Mouse (Mus musculus) hindbrain, embryonic 15.5 days (tissue): ENCODE measurements at regions not wholly inside any gene's neighbourhood (a gene's known extent, or its start where the extent isn't known, plus 50 kb on each side); places are given as distances from the start of the nearest gene placed in this dataset.

Experiments used
- ATAC-seq: fragments of 200-750 bp; cut with Nextera tagmentation; 2 replicates; pipeline ENCODE4 v1.8.0; 2017; ENCODE audit warnings: low read depth, moderate number of reproducible peaks, moderate TSS enrichment; ENCODE audit not compliant: low FRiP score
- H3K27ac ChIP-seq: fragments of 300-500 bp; sonication (generic); replicated peaks from 2 replicates; pipeline ENCODE4 v1.5.1; 2015; ENCODE audit warnings: mild to moderate bottlenecking, inconsistent platforms
- H3K27me3 ChIP-seq: fragments of 300-500 bp; sonication (generic); 2 replicates; pipeline ENCODE4 v1.6.1; 2015; ENCODE audit warnings: control low read depth, inconsistent platforms
- H3K36me3 ChIP-seq: fragments of 300-500 bp; sonication (generic); 2 replicates; pipeline ENCODE4 v1.6.1; 2015; ENCODE audit warnings: control low read depth, inconsistent platforms
- H3K4me1 ChIP-seq: fragments of 300-500 bp; sonication (generic); replicated peaks from 2 replicates; pipeline ENCODE4 v1.6.1; 2015; ENCODE audit warnings: control low read depth, inconsistent platforms
- H3K4me2 ChIP-seq: fragments of 300-500 bp; sonication (generic); 2 replicates; pipeline ENCODE4 v1.6.1; 2015; ENCODE audit warnings: moderate library complexity, mild to moderate bottlenecking, inconsistent platforms
- H3K4me3 ChIP-seq: fragments of 300-500 bp; sonication (generic); 2 replicates; pipeline ENCODE4 v1.5.1; 2015; ENCODE audit warnings: mild to moderate bottlenecking, inconsistent platforms
- H3K9ac ChIP-seq: fragments of 300-500 bp; sonication (generic); 2 replicates; pipeline ENCODE4 v1.6.1; 2015; ENCODE audit warnings: inconsistent platforms
- H3K9me3 ChIP-seq: fragments of 300-500 bp; sonication (generic); 2 replicates; pipeline ENCODE4 v1.6.1; 2016; ENCODE audit warnings: control low read depth, inconsistent platforms
- WGBS: fragments of 180-500 bp; shearing (Covaris S2); methylation state at CpG from one replicate; pipeline ENCODE4 v1.1.7; 2015; 5-methylcytosine and 5-hydroxymethylcytosine counted together

DNA sequence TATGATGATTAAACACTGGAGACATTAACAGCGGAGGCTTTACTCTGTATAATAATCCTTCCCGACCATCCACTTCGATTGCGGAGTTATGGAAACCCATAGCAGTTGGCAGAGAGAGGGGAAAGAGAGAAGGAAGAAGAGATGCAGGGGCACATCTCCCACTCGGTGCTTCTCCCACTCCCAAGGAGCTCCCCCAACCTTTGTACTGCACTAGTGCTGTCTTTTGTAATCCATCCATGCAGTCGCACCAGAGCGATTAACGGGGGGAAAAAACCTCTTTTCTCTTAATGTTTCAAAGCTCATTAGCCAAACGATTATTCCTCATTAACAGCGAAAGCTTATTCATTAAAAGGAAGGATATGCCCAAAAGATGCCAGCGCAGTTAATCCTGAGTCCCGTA, 244.6 kb upstream of the Pmfbp1 start:
- 34% methylated on average over 12 of the region's 12 CpGs for WGBS
- ATAC-seq: no peak
- H3K9ac ChIP-seq: peak overlapping the region; percentile 65

DNA sequence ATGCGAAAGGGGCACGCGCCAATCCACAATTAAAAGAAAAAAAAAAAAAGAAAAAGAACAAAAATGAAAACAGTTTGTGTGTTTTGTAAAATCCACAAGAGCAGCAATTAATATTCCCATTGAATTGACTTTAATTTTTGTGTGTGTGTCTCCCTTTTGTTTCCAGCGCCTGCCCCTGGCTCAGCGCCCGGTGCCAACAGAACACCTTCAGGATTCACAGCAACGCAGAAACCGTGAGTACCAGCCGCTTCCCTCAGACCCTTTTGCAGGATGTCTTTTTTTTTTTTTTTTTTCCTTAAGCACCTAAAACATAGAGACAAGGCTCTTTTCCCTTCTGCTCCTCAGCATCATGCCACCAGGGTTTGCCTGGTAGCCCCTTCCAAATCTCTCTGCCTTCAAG, 244.1 kb upstream of the Pmfbp1 start:
- H3K9me3 ChIP-seq: no peaks in the 10 kb centered on the region
- 30% methylated on average over 9 of the region's 9 CpGs for WGBS
- peak overlapping the region; percentile 55 for H3K4me2 ChIP-seq
- peak overlapping the region; percentile 49 for H3K4me3 ChIP-seq
- peaks cover 14% of the 10 kb centered on the region for H3K4me1 ChIP-seq
- no peak for ATAC-seq
- no peaks in the 10 kb centered on the region for H3K27me3 ChIP-seq
- H3K36me3 ChIP-seq: no peaks in the 10 kb centered on the region
- H3K27ac ChIP-seq: peak overlapping the region; percentile 83
- peak overlapping the region; percentile 65 for H3K9ac ChIP-seq

More for the DNA sequence above, 244.6 kb upstream of the Pmfbp1 start:
- Histone ChIP-seq H3K4me2 (peak overlapping the region; percentile 55), H3K27me3 (no peaks in the 10 kb centered on the region), H3K9me3 (no peaks in the 10 kb centered on the region), H3K27ac (peak overlapping the region; percentile 83), H3K36me3 (no peaks in the 10 kb centered on the region), H3K4me1 (peaks cover 16% of the 10 kb centered on the region), H3K4me3 (peak overlapping the region; percentile 49)

- Histone ChIP-seq H3K36me3 (no peaks in the 10 kb centered on the region), H3K27ac (peak overlapping the region; percentile 83), H3K4me1 (peaks cover 14% of the 10 kb centered on the region), H3K27me3 (no peaks in the 10 kb centered on the region), H3K9me3 (no peaks in the 10 kb centered on the region), H3K9ac (peak overlapping the region; percentile 65), H3K4me2 (peak overlapping the region; percentile 55), H3K4me3 (peak overlapping the region; percentile 49)
- WGBS: 27% methylated on average over 8 of the region's 8 CpGs
- no peak for ATAC-seq
Measured at GRCm38 (mm10) chr8:109250551-109250950, 243.3 kb upstream of the Pmfbp1 start.

DNA sequence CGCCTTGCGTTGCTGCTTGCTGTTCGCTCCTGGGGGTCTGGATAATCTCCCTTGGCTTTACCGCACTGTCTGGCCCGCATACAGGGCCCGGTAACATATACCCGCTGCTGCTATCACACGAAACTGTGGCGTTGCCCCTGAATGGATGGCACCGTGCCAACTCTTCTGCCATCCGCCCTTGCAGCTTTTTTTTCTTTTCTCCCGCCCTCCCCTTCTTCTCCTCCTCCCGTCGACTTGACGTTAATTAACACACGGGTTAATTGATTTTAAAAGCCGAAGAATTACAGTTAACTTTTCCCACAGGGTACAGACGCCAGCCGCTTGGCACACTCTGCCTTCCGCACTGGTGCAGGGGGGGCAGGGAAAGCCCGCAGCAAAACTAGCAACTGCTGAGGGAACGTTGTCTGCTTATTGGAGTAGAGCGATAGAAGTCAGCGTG, 242.4 kb upstream of the Pmfbp1 start:
- H3K4me1 ChIP-seq: peaks cover 14% of the 10 kb centered on the region
- no peaks in the 10 kb centered on the region for H3K9me3 ChIP-seq
- peak overlapping the region; percentile 55 for H3K4me2 ChIP-seq
- H3K27me3 ChIP-seq: no peaks in the 10 kb centered on the region
- H3K27ac ChIP-seq: peak overlapping the region; percentile 83
- 29% methylated on average over 24 of the region's 24 CpGs for WGBS
- no peaks in the 10 kb centered on the region for H3K36me3 ChIP-seq
- H3K9ac ChIP-seq: peak overlapping the region; percentile 65
- peak overlapping the region; percentile 49 for H3K4me3 ChIP-seq
- ATAC-seq: peak; percentile 91

DNA sequence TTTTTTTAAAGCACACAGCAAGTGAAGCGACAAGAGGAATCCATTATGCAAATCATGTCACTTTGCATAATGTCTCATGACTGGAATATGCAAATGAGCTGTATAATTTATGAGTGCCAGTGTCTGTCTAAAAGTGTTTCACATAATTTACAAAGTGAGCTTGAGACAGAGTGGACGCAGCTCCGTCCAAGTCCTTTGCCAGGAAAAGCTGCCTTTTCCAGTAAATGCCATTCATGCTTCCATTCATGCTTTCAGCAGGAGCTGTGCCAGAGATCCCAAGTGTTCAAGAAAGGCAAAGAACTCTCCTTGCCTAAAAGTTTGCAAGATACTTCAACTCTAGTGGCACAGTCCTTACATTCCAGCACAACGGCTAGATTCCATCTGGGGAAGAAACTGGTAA, 241.4 kb upstream of the Pmfbp1 start:
- ATAC-seq: no peak; the same call in 1 of the 2 replicates
- Histone ChIP-seq H3K4me1 (peaks cover 14% of the 10 kb centered on the region), H3K4me3 (no peak overlapping the region), H3K9me3 (no peaks in the 10 kb centered on the region), H3K27me3 (no peaks in the 10 kb centered on the region), H3K36me3 (no peaks in the 10 kb centered on the region), H3K27ac (peak overlapping the region; percentile 83), H3K4me2 (peak overlapping the region; percentile 55), H3K9ac (no peak overlapping the region)
- 31% methylated on average over 4 of the region's 4 CpGs for WGBS

- Histone ChIP-seq H3K4me2 (no peak overlapping the region), H3K9ac (no peak overlapping the region), H3K4me1 (no peaks in the 10 kb centered on the region), H3K36me3 (no peaks in the 10 kb centered on the region), H3K27me3 (no peaks in the 10 kb centered on the region), H3K4me3 (no peak overlapping the region), H3K27ac (no peak overlapping the region), H3K9me3 (no peaks in the 10 kb centered on the region)
- ATAC-seq: no peak
- WGBS: 16% methylated on average over 5 of the region's 5 CpGs
Measured at GRCm38 (mm10) chr8:109279129-109279528, 214.7 kb upstream of the Pmfbp1 start.

- no peak for ATAC-seq
- H3K9ac ChIP-seq: no peak overlapping the region
- no peak overlapping the region for H3K4me2 ChIP-seq
- no peaks in the 10 kb centered on the region for H3K4me1 ChIP-seq
- no peaks in the 10 kb centered on the region for H3K27me3 ChIP-seq
- WGBS: 81% methylated on average over 2 of the region's 2 CpGs
- no peaks in the 10 kb centered on the region for H3K36me3 ChIP-seq
- H3K27ac ChIP-seq: no peak overlapping the region
- H3K4me3 ChIP-seq: no peak overlapping the region
- H3K9me3 ChIP-seq: no peaks in the 10 kb centered on the region
Measured at GRCm38 (mm10) chr8:109280540-109280939, 213.3 kb upstream of the Pmfbp1 start.

DNA sequence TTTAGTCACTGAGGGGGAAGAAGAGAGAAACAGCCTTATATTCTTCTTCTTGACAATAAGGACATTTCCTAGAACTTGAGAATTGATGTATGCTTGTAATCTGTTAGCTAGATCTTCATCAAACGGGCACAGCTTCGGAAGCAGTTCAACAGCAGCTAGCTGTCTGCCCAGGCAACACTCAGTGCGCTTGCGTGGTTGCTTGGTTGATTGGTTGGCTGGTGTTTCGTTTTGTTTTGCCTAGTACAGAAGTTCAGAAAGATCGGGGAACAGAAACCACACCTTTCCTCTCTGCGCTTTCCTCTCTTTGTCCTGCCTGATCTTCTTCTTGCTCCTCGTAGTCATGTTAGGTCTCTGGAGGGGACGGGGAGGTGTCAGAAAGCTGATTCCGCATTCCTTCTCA, 212.2 kb upstream of the Pmfbp1 start:
- no peak overlapping the region for H3K4me2 ChIP-seq
- H3K4me1 ChIP-seq: no peaks in the 10 kb centered on the region
- no peak overlapping the region for H3K4me3 ChIP-seq
- no peaks in the 10 kb centered on the region for H3K27me3 ChIP-seq
- no peak for ATAC-seq
- H3K9me3 ChIP-seq: no peaks in the 10 kb centered on the region
- no peaks in the 10 kb centered on the region for H3K36me3 ChIP-seq
- no peak overlapping the region for H3K9ac ChIP-seq
- no peak overlapping the region for H3K27ac ChIP-seq
- 72% methylated on average over 10 of the region's 10 CpGs for WGBS

DNA sequence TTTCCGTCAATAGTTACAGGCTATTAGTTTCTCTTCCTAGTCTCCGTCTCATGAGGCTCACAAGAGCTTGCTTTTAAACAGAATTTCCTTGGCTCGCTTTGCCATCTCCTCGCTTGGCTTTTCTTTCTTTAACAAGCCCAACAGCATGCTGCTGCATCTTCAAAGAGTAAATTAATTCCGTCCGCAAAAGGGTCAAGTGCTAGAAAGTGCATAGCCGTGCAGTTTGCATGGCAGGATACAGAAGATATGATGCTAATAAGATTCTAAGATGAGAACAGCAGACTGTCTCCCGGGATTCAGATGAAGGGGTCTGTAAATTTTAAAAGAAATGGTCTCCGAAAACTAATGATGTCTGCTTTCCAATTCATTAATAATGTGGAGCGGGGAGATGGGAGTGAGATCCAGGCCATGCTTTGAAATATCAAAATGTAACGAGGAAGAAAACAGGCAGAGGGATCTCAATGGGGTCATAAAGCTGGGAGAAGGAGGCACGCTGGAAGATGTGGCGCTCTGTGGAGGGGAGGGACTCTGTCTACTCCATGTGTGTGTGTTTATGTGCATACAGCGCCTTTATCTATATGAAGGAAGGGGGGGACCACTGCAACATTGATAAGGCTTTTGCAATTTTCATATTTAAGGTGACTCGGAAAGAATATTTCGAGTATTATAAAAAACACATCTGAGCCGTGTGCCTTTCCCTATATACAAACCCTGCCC, 183.0 kb upstream of the Pmfbp1 start:
- Histone ChIP-seq H3K36me3 (no peaks in the 10 kb centered on the region), H3K9me3 (no peaks in the 10 kb centered on the region), H3K9ac (0 out of 2 replicates have a peak overlapping the region, but pooled peaks have one; percentile 11), H3K27ac (peak overlapping the region; percentile 66), H3K4me1 (peaks cover 31% of the 10 kb centered on the region), H3K4me2 (peak overlapping the region; percentile 29), H3K4me3 (no peak overlapping the region), H3K27me3 (no peaks in the 10 kb centered on the region)
- 32% methylated on average over 17 of the region's 17 CpGs for WGBS
- ATAC-seq: peak; percentile 75; the same call in 1 of the 2 replicates

DNA sequence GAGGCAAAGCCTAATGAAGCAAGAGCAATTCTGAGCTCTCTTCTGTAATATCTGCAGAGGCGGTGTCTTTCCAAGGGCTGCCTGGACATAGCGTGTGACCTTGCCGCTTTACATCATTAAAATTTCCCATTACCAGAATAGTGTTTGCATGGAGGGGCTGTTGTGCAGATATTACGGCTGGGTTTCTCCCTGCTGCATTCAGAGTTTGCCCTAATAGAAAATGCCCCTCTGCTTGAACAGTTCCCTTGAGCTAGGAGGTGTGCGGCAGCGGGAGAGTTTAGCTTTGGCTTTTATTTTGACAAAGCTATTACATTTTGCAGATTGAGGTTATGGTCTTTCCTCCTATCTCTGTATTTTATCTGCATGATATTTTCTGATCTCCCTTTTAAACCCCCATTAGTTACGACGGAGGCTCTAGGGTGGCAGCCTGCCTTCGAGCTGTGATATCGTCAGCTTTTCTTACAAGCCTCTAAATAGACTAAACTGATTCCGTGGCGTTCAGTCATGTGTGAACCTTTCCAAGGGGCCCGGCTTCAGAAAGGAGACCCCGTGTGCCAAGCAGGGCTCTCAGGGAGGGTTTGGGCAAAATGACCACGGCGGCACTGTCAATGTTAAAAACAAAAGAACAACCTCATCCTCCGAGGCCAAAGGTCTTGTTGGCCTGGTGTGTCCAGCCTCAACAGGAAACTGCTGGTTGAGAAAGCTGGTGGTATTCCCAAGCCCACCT, 182.2 kb upstream of the Pmfbp1 start:
- 13% methylated on average over 17 of the region's 17 CpGs for WGBS
- 0 out of 2 replicates have a peak, but pooled peaks have one; percentile 31 for ATAC-seq
- peaks cover 31% of the 10 kb centered on the region for H3K4me1 ChIP-seq

DNA sequence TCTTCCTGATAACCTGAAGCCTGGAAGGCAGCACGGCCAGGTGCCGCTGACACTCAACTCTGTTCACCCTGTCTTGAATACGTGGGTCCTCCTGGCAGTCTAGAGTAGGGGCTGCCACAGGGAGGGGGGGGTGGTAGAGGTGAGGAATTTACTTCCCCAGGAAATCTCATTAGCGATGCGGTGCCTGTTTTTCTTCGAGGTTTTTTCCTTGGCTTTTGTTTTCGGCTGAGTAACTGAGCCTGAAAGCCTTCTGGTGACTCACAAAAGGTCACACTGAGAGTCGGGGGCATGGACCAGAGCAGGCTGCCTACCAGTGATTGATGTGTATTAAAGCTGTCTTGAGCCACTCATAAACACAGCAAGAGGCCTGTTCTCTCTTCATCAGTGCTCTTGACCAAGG, 181.1 kb upstream of the Pmfbp1 start:
- H3K27ac ChIP-seq: peak overlapping the region; percentile 57; the same call in 1 of the 2 replicates
- no peak for ATAC-seq

More for the DNA sequence above, 182.2 kb upstream of the Pmfbp1 start:
- Histone ChIP-seq H3K9me3 (no peaks in the 10 kb centered on the region), H3K27ac (peak overlapping the region; percentile 66), H3K36me3 (no peaks in the 10 kb centered on the region), H3K27me3 (no peaks in the 10 kb centered on the region), H3K9ac (0 out of 2 replicates have a peak overlapping the region, but pooled peaks have one; percentile 11), H3K4me2 (peak overlapping the region; percentile 29), H3K4me3 (no peak overlapping the region)

GRCm38 (mm10) chr8:109320955-109321354, 172.9 kb upstream of the Pmfbp1 start:
- Histone ChIP-seq H3K36me3 (no peaks in the 10 kb centered on the region), H3K9ac (no peak overlapping the region), H3K27me3 (no peaks in the 10 kb centered on the region), H3K4me2 (no peak overlapping the region), H3K4me3 (no peak overlapping the region), H3K9me3 (no peaks in the 10 kb centered on the region), H3K4me1 (0 out of 2 replicates have a peak, but pooled peaks cover 6% of the 10 kb centered on the region), H3K27ac (no peak overlapping the region)
- ATAC-seq: no peak
- WGBS: 12% methylated on average over 11 of the region's 11 CpGs

More for the DNA sequence above, 181.1 kb upstream of the Pmfbp1 start:
- Histone ChIP-seq H3K4me2 (no peak overlapping the region), H3K9me3 (no peaks in the 10 kb centered on the region), H3K9ac (no peak overlapping the region), H3K4me1 (peaks cover 31% of the 10 kb centered on the region), H3K4me3 (no peak overlapping the region), H3K36me3 (no peaks in the 10 kb centered on the region), H3K27me3 (no peaks in the 10 kb centered on the region)
- WGBS: 10% methylated on average over 8 of the region's 8 CpGs
